In the genomic region with DNA sequence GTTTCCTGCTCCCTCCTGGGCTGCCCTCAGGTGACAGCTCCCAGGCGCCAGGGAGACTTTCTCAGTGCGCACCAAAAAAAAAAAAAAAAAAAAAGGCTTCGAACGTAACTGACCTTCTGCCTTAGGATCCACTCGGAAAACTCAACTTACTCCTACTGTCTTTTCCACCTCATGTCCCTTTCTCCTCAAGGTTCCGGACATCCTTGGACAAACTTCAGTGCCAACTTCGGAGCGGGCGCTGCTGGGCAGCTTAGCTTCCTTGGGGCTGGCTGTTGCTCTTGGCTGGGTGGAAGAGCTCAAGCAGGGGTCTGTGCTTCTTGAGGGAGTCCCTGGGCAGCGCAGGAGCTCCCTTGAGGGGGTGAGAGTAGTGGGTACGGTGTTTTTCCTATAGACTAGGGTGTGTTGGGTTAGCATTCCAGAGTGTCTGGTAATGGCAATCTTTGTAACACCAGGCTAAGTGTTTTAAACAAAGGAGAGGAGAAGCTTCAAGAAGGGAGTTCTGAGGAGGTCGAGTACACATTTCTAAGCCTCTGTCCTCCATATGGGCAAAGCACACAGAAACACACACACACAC, we compare ENCODE assay signal across 8 mouse cellular contexts. TPM values are rescaled to one million over a fixed set of nuclear protein-coding genes. Genes with fewer than 3 reads are reported as not detected.
A peak's percentile ranks its signal among the peaks of the same experiment; 100 is the strongest.
DNase-seq lines count a peak whose midpoint lies in the region; ATAC-seq lines count a peak whose summit lies in the region.

No protein-coding gene starts in this region.

- H3K4me1 ChIP-seq in midbrain, embryonic 14.5 days (ENCODE audit: control insufficient read depth, insufficient read depth, low read length), result peaks cover 12% of the 10 kb centered on the region

- H3K4me3 ChIP-seq in midbrain, embryonic 14.5 days (replicated peaks; ENCODE audit: low read depth, low read length), result peak overlapping the region; percentile 44

- peak; percentile 4 for DNase-seq in gastrocnemius, adult 18-20 months (ENCODE audit: low spot score)
- DNase-seq in gastrocnemius, postnatal 14 days, result no peak
- DNase-seq in adrenal gland, postnatal 10 days, result peak; percentile 40
- DNase-seq in forelimb bud, embryonic 11.5 days (ENCODE audit: low read depth, low spot score), result peak; percentile 10
- peak; percentile 20 for DNase-seq in hindlimb bud, embryonic 11.5 days (ENCODE audit: extremely low spot score, low read depth, low spot score)
- DNase-seq in liver, result peak; percentile 6
- DNase-seq in midbrain, embryonic 14.5 days, result peak; percentile 47
- peak; percentile 5 for DNase-seq in thymus, postnatal 0 days (ENCODE audit: low spot score)

- 0 out of 2 replicates have a peak, but pooled peaks have one; percentile 7 for ATAC-seq in midbrain, embryonic 14.5 days (ENCODE audit: low FRiP score, low TSS enrichment)

- peak overlapping the region; percentile 63 for H3K27ac ChIP-seq in midbrain, embryonic 14.5 days (replicated peaks; ENCODE audit: low read depth, low read length)

- intact Hi-C loops in gastrocnemius, postnatal 14 days (cut with DNase I; ENCODE audit: low total_unique reads), result no loop called here

- WGBS in midbrain, embryonic 14.5 days, result under 1% methylated on average over 12 of the region's 12 CpGs

- peak overlapping the region; percentile 49; the same call in 1 of the 2 replicates for H3K9ac ChIP-seq in midbrain, embryonic 14.5 days (replicated peaks; ENCODE audit: low read length)

- no peaks in the 10 kb centered on the region for H3K9me3 ChIP-seq in midbrain, embryonic 14.5 days (ENCODE audit: control insufficient read depth, low read length)

- no peaks in the 10 kb centered on the region for H3K36me3 ChIP-seq in midbrain, embryonic 14.5 days (ENCODE audit: control insufficient read depth, insufficient read depth, low read length)

- no peaks in the 10 kb centered on the region for H3K27me3 ChIP-seq in midbrain, embryonic 14.5 days (ENCODE audit: control insufficient read depth, insufficient read depth, low read length)

- peak overlapping the region; percentile 72 for H3K4me2 ChIP-seq in midbrain, embryonic 14.5 days (ENCODE audit: low read length)

RNA-seq across cellular contexts. Expression of gene Wls, which starts 1.4 kb away (rescaled TPM):
- total RNA-seq in gastrocnemius, adult 18-20 months (2021), result 10 to 100 TPM; 21.8 to 27.0 TPM
- 10 to 100 TPM; 25.3 to 30.9 TPM for total RNA-seq in gastrocnemius, postnatal 14 days (2021)
- 10 to 100 TPM; 42.5 to 46.5 TPM for total RNA-seq in adrenal gland, postnatal 10 days (2021)
- polyA plus RNA-seq in midbrain, embryonic 14.5 days (2014; fragmentation: Nextera tagmentation; extraction: Ambion mirVana), result 59.5 and 104 TPM in 2 replicates
- polyA plus RNA-seq in thymus, postnatal 0 days (2015; fragmentation: Nextera tagmentation; extraction: Ambion mirVana), result 51.0 and 55.4 TPM in 2 replicates
